Mouse (Mus musculus) lung, embryonic 16.5 days (tissue): ENCODE measurements around the gene Ogdh. TPM values are rescaled to one million over a fixed set of nuclear protein-coding genes. Genes with fewer than 3 reads are reported as not detected.

Source experiments
- ATAC-seq: fragments of 200-750 bp; cut with Nextera tagmentation; 2 replicates; pipeline ENCODE4 v1.8.0; 2017; ENCODE audit warnings: low read depth, mild to moderate bottlenecking, moderate library complexity
- H3K27ac ChIP-seq: fragments of 300-500 bp; sonication (generic); 2 replicates; pipeline ENCODE4 v1.5.1; 2014; ENCODE audit warnings: mild to moderate bottlenecking, control low read depth, low read length
- H3K27me3 ChIP-seq: fragments of 300-500 bp; sonication (generic); 2 replicates; pipeline ENCODE4 v1.6.1; 2014; ENCODE audit warnings: low read depth, low read length, mixed read lengths; ENCODE audit not compliant: control insufficient read depth, insufficient read depth
- H3K36me3 ChIP-seq: fragments of 300-500 bp; sonication (generic); 2 replicates; pipeline ENCODE4 v1.6.1; 2014; ENCODE audit warnings: low read length; ENCODE audit not compliant: control insufficient read depth, insufficient read depth
- H3K4me1 ChIP-seq: fragments of 300-500 bp; sonication (generic); replicated peaks from 2 replicates; pipeline ENCODE4 v1.6.1; 2014; ENCODE audit warnings: low read length, mixed read lengths; ENCODE audit not compliant: control insufficient read depth, insufficient read depth
- H3K4me2 ChIP-seq: fragments of 300-500 bp; sonication (generic); 2 replicates; pipeline ENCODE4 v1.6.1; 2014; ENCODE audit warnings: low read depth, low read length, control low read depth
- H3K4me3 ChIP-seq: fragments of 300-500 bp; sonication (generic); 2 replicates; pipeline ENCODE4 v1.5.1; 2014; ENCODE audit warnings: mild to moderate bottlenecking, low read length, control low read depth
- H3K9ac ChIP-seq: fragments of 300-500 bp; sonication (generic); 2 replicates; pipeline ENCODE4 v1.6.1; 2014; ENCODE audit warnings: low read length, control low read depth
- H3K9me3 ChIP-seq: fragments of 300-500 bp; sonication (generic); 2 replicates; pipeline ENCODE4 v1.6.1; 2016; ENCODE audit warnings: low read length; ENCODE audit not compliant: control insufficient read depth
- WGBS: fragments of 180-500 bp; shearing (Covaris S2); extraction: QIAGEN DNeasy Blood & Tissue Kit; methylation state at CpG from one replicate; pipeline ENCODE4 v1.1.7; 2014; 5-methylcytosine and 5-hydroxymethylcytosine counted together
- microRNA-seq: library from miRNA; unstranded; fragments of <30 nt; microRNA quantifications from one replicate; pipeline ENCODE4, GENCODE M21; 2016
- polyA plus RNA-seq: library from polyadenylated mRNA; unstranded; fragments of >200 nt; fragmentation: Nextera tagmentation; extraction: Ambion mirVana; gene quantifications from 2 replicates; pipeline ENCODE4 v1.2.1, GENCODE M21; 2015

The Ogdh gene
- polyA plus RNA-seq, 1 experiment from 2014 or later, result 114 TPM

DNA sequence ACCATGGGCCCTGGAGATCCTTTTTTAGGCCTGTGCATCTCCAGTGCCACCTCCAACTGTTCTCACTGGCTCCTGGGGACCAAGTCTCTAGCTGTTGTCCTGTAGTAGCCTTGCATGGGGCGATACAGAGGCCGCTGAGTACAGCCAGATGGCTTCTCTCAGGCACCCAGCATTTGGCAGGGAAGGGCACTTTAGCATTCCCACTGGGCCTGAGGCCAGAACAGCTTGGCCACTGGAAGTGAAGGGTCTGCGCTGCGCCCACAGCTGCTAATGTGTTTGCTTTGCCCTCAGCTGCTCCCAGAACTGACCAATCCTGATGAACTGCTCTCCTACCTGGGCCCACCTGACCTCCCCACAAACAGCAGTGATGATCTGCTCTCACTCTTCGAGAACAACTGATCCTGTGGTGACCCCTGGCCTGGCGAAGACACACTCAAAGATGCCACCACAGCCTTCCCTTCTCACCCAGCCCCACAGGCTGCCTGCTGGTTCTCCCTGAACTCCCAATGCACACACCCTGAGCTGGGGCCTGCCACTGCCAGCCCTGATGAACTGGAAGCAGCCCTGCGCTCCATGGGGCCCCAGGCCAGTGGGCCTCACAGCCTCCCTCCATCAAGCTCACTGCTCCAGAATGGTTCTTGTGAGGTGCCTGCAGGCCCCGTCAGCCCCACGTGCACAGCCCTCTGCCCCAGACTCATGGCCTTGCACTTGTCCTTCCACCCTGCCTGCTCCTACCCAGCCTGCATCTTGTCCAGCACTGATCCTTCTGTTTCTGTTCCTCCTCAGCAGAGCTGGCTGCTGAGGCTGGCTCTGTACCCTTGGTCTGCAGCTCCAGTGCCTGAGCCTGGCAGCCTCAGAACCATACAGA lies 113.5 kb downstream of the Ogdh start:
- H3K4me2 ChIP-seq, result no peak overlapping the region
- H3K4me1 ChIP-seq, result peaks cover 30% of the 10 kb centered on the region
- H3K4me3 ChIP-seq, result no peak overlapping the region
- WGBS, result 66% methylated on average over 9 of the region's 9 CpGs
- H3K27me3 ChIP-seq, result no peaks in the 10 kb centered on the region
- ATAC-seq, result peak; percentile 80
- H3K27ac ChIP-seq, result peak overlapping the region; percentile 75
- no peak overlapping the region; the same call in none of the 2 replicates for H3K9ac ChIP-seq
- no peaks in the 10 kb centered on the region for H3K9me3 ChIP-seq
- H3K36me3 ChIP-seq, result peaks cover 33% of the 10 kb centered on the region

DNA sequence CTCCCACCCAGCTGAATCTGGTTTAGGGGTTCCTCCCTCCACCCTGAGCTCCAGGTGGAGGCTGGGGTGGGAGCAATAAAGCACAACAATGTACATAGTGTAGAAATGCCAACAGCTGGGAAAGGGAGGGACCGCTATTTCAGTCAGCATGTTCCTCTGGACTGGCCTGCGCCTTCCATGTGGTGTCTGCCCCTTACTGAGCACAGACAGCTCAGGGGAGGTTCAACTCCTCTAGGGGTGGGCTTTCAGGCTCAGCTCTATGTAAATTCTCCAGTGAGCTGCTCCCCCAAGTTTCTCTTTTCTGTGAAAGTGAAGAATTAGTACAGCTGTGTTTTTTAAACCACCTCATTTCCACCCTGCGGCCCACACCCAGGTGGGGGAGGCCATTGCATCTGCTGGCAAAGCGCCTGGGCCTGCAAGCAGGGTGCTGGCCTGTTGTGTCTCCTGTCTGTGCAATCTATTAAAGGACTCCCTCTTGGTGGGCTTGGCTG lies 114.2 kb downstream of the Ogdh start:
- H3K4me1 ChIP-seq, result peaks cover 30% of the 10 kb centered on the region
- H3K4me2 ChIP-seq, result no peak overlapping the region
- no peaks in the 10 kb centered on the region for H3K27me3 ChIP-seq
- H3K27ac ChIP-seq, result peak overlapping the region; percentile 75
- 63% methylated on average over 4 of the region's 4 CpGs for WGBS
- peaks cover 28% of the 10 kb centered on the region for H3K36me3 ChIP-seq
- H3K4me3 ChIP-seq, result no peak overlapping the region
- H3K9me3 ChIP-seq, result no peaks in the 10 kb centered on the region
- ATAC-seq, result peak; percentile 19; the same call in 1 of the 2 replicates
- H3K9ac ChIP-seq, result no peak overlapping the region; the same call in 1 of the 2 replicates

Small RNA genes lying within 50 kb of the gene (microRNA-seq; reads per million reads assigned to microRNA genes)
- gene Mir7651, result 0.99 reads per million

Other genes with a start within 250 kb of the Ogdh start
- gene Camk2b, start 225.3 kb upstream of the Ogdh start, polyA plus RNA-seq, result 1.1 and 1.9 TPM in 2 replicates
- 0.30 and 0.33 TPM in 2 replicates for gene A730071L15Rik, start 91.6 kb upstream of the Ogdh start, polyA plus RNA-seq
- gene Nudcd3, start 91.2 kb upstream of the Ogdh start, polyA plus RNA-seq, result 36.0 and 37.0 TPM in 2 replicates
- gene Npc1l1, start 61.5 kb upstream of the Ogdh start, polyA plus RNA-seq, result 0.06 TPM in 1 of 2 replicates, not detected in the other
- gene Ddx56, start 23.9 kb upstream of the Ogdh start, polyA plus RNA-seq, result 79.0 and 80.8 TPM in 2 replicates
- 99.9 and 104 TPM in 2 replicates for gene Tmed4, start 16.8 kb upstream of the Ogdh start, polyA plus RNA-seq
- gene Zmiz2, start 97.4 kb downstream of the Ogdh start, polyA plus RNA-seq, result 9.3 and 10.9 TPM in 2 replicates
- 5,388 and 5,620 TPM in 2 replicates for gene Ppia, start 123.8 kb downstream of the Ogdh start, polyA plus RNA-seq
- 581 and 621 TPM in 2 replicates for gene H2afv, start 152.8 kb downstream of the Ogdh start, polyA plus RNA-seq
- 31.2 and 32.6 TPM in 2 replicates for gene Purb, start 184.3 kb downstream of the Ogdh start, polyA plus RNA-seq
- gene Myo1g, start 229.3 kb downstream of the Ogdh start, polyA plus RNA-seq, result 3.8 and 5.0 TPM in 2 replicates